Mouse (Mus musculus) testis, adult 2 months (tissue): Measurements from ENCODE around the gene Stk35.

Experiments used
- CTCF ChIP-seq: fragments of 200-500 bp; IDR thresholded peaks from 2 replicates; pipeline ENCODE4 v1.5.1; 2012; ENCODE audit warnings: low read depth, mild to moderate bottlenecking, inconsistent platforms, low read length, moderate library complexity; ENCODE audit not compliant: control insufficient read depth, insufficient read depth, insufficient replicate concordance
- POLR2A ChIP-seq: fragments of 200-500 bp; IDR thresholded peaks from 2 replicates; pipeline ENCODE4 v1.6.1; 2012; ENCODE audit warnings: low read depth, mild to moderate bottlenecking, inconsistent platforms, low read length, moderate library complexity; ENCODE audit not compliant: control insufficient read depth

- TF ChIP-seq CTCF (no peak), POLR2A (no peak)
Observed at GRCm38 (mm10) chr2:129810563-129810962, 10.2 kb downstream of the Stk35 start.
